ENCODE assay signal across 8 mouse cellular contexts in genomic region chr14:47298408-47298792, GRCm38 (mm10). TPM values are rescaled to one million over a fixed set of nuclear protein-coding genes. Genes with fewer than 3 reads are reported as not detected.
DNase-seq lines count a peak whose midpoint lies in the region; ATAC-seq and TF ChIP-seq lines count a peak whose summit lies in the region.

No protein-coding gene starts in this region.

- peak overlapping the region; percentile 100 for H3K4me3 ChIP-seq in heart, embryonic 10.5 days
- H3K4me3 ChIP-seq in CH12.LX (replicated peaks in 1 of 3; ENCODE audit: low read depth in 2 of 3, low read length in 2 of 3, poor library complexity in 1 of 3) = peak overlapping the region; percentile 65 to 97 (median 83)
- H3K4me3 ChIP-seq in forebrain, embryonic 12.5 days (replicated peaks) = peak overlapping the region; percentile 96
- H3K4me3 ChIP-seq in liver, adult 2 months (ENCODE audit: insufficient read depth, low read depth, low read length) = peak overlapping the region; percentile 89
- H3K4me3 ChIP-seq in stomach, postnatal 0 days (ENCODE audit: low read depth, low read length) = peak overlapping the region; percentile 99

- no peak for TF ChIP-seq POLR2A in CH12.LX (IDR thresholded peaks at IDR 0.05; ENCODE audit: low read depth, low read length)
- no peak for TF ChIP-seq POLR2A in liver, adult 2 months (IDR thresholded peaks at IDR 0.05; ENCODE audit: extremely low read depth, insufficient read depth, low read length)

- in situ Hi-C loops in CH12.LX (cut with MboI; ENCODE audit: low pct_ligation_motif_present, low pct_unique_long_range_greater_than_20kb, low sequenced_read_pairs) = no loop called here

- peak overlapping the region; percentile 94 for H3K9ac ChIP-seq in CH12.LX (ENCODE audit: insufficient read depth, low read depth)
- H3K9ac ChIP-seq in forebrain, embryonic 12.5 days = peak overlapping the region; percentile 96
- peak overlapping the region; percentile 97 for H3K9ac ChIP-seq in liver, adult 2 months (ENCODE audit: low read depth, low read length)
- H3K9ac ChIP-seq in stomach, postnatal 0 days (ENCODE audit: low read length) = peak overlapping the region; percentile 96

- dilution Hi-C loops in CH12.LX (cut with MboI; ENCODE audit: extremely low pct_ligation_motif_present, extremely low pct_unique_long_range_greater_than_20kb, low sequenced_read_pairs) = no loop called here

- no peak for DNase-seq in heart, embryonic 10.5 days (ENCODE audit: low spot score)
- DNase-seq in heart, postnatal 10 days = no peak
- no peak for DNase-seq in CH12.LX (ENCODE audit: extremely low read depth)
- DNase-seq in liver, adult 2 months (ENCODE audit: extremely low read depth, low read depth, low spot score) = no peak
- no peak for DNase-seq in stomach, postnatal 0 days (ENCODE audit: low spot score)
- DNase-seq in adrenal gland, adult (ENCODE audit: inconsistent age in 2 of 2, low spot score in 1 of 2) = no peak
- DNase-seq in spleen, postnatal 4 days (ENCODE audit: low spot score in 2 of 2) = no peak

- peak; percentile 82 for ATAC-seq in forebrain, embryonic 12.5 days (ENCODE audit: low FRiP score)
- peak; percentile 46 for ATAC-seq in stomach, postnatal 0 days (ENCODE audit: low FRiP score, low TSS enrichment)

- 1% methylated on average over 38 of the region's 38 CpGs for WGBS in heart, embryonic 10.5 days
- WGBS in forebrain, embryonic 12.5 days = 1% methylated on average over 28 of the region's 38 CpGs
- under 1% methylated on average over 37 of the region's 38 CpGs for WGBS in liver, adult 2 months
- WGBS in stomach, postnatal 0 days = under 1% methylated on average over 22 of the region's 38 CpGs

- H3K9me3 ChIP-seq in heart, embryonic 10.5 days = no peaks in the 10 kb centered on the region
- no peaks in the 10 kb centered on the region for H3K9me3 ChIP-seq in CH12.LX (replicated peaks; ENCODE audit: low read length)
- no peaks in the 10 kb centered on the region for H3K9me3 ChIP-seq in forebrain, embryonic 12.5 days
- H3K9me3 ChIP-seq in stomach, postnatal 0 days (ENCODE audit: control insufficient read depth, low read length) = no peaks in the 10 kb centered on the region

- no peaks in the 10 kb centered on the region for H3K27me3 ChIP-seq in heart, embryonic 10.5 days (ENCODE audit: insufficient read depth, poor library complexity, severe bottlenecking)
- no peaks in the 10 kb centered on the region for H3K27me3 ChIP-seq in CH12.LX (replicated peaks)
- no peaks in the 10 kb centered on the region for H3K27me3 ChIP-seq in forebrain, embryonic 12.5 days
- H3K27me3 ChIP-seq in liver, adult 2 months (ENCODE audit: control insufficient read depth, insufficient read depth, low read length) = no peaks in the 10 kb centered on the region
- H3K27me3 ChIP-seq in stomach, postnatal 0 days (ENCODE audit: control insufficient read depth, insufficient read depth, low read length) = no peaks in the 10 kb centered on the region

- peak overlapping the region; percentile 100 for H3K27ac ChIP-seq in heart, embryonic 10.5 days
- peak overlapping the region; percentile 72; the same call in 1 of the 2 replicates for H3K27ac ChIP-seq in CH12.LX (ENCODE audit: insufficient read depth, low read depth)
- peak overlapping the region; percentile 98 for H3K27ac ChIP-seq in forebrain, embryonic 12.5 days
- peak overlapping the region; percentile 84 for H3K27ac ChIP-seq in liver, adult 2 months (replicated peaks; ENCODE audit: insufficient read depth, low read depth, low read length)
- H3K27ac ChIP-seq in stomach, postnatal 0 days (replicated peaks) = peak overlapping the region; percentile 96

- intact Hi-C loops in heart, postnatal 10 days (cut with DNase I) = loop anchor here (1.0 kb wide), 1 partner anchor 20 kb away; no protein-coding TSS in a partner anchor

- peaks cover 16% of the 10 kb centered on the region for H3K36me3 ChIP-seq in heart, embryonic 10.5 days
- peaks cover 14 to 29% of the 10 kb centered on the region in 2 experiments for H3K36me3 ChIP-seq in CH12.LX (replicated peaks in 1 of 2; ENCODE audit: control insufficient read depth in 1 of 2, insufficient read depth in 1 of 2, low read length in 1 of 2)
- H3K36me3 ChIP-seq in forebrain, embryonic 12.5 days (replicated peaks) = 0 out of 2 replicates have a peak, but pooled peaks cover 6% of the 10 kb centered on the region
- H3K36me3 ChIP-seq in liver, adult 2 months (ENCODE audit: control insufficient read depth, insufficient read depth, low read length) = no peaks in the 10 kb centered on the region; the same call in 1 of the 2 replicates
- H3K36me3 ChIP-seq in stomach, postnatal 0 days (ENCODE audit: control insufficient read depth, insufficient read depth, low read length) = no peaks in the 10 kb centered on the region

- no peak for TF ChIP-seq EP300 in CH12.LX (IDR thresholded peaks at IDR 0.05; ENCODE audit: low read length)
- no peak for TF ChIP-seq EP300 in stomach, postnatal 0 days (optimal IDR thresholded peaks at IDR 0.05)

- TF ChIP-seq CTCF in CH12.LX (conservative IDR thresholded peaks at IDR 0.05 in 1 of 2, IDR thresholded peaks at IDR 0.05 in 1 of 2; ENCODE audit: low read depth in 2 of 2, low read length in 2 of 2) = no peak
- no peak for TF ChIP-seq CTCF in liver, adult 2 months (IDR thresholded peaks at IDR 0.05; ENCODE audit: low read depth, low read length)
- no peak for TF ChIP-seq CTCF in stomach, postnatal 0 days (IDR thresholded peaks at IDR 0.05; ENCODE audit: low read depth)

- H3K4me2 ChIP-seq in CH12.LX (ENCODE audit: insufficient read depth, low read depth, poor library complexity, severe bottlenecking) = peak overlapping the region; percentile 98; the same call in 1 of the 2 replicates
- peak overlapping the region; percentile 83 for H3K4me2 ChIP-seq in forebrain, embryonic 12.5 days
- H3K4me2 ChIP-seq in stomach, postnatal 0 days (replicated peaks; ENCODE audit: low read depth) = peak overlapping the region; percentile 56

- TF ChIP-seq RAD21 in CH12.LX (IDR thresholded peaks at IDR 0.05; ENCODE audit: low read depth, low read length) = no peak

- H3K79me2 ChIP-seq in CH12.LX (replicated peaks; ENCODE audit: control insufficient read depth, extremely low read depth, insufficient read depth, poor library complexity, severe bottlenecking) = peaks cover 52% of the 10 kb centered on the region
- H3K79me2 ChIP-seq in liver, adult 2 months (ENCODE audit: control insufficient read depth, insufficient read depth, low read length) = peaks cover 29% of the 10 kb centered on the region

- H3K4me1 ChIP-seq in heart, embryonic 10.5 days = peaks cover 14% of the 10 kb centered on the region
- H3K4me1 ChIP-seq in CH12.LX (ENCODE audit: control insufficient read depth in 1 of 2, insufficient read depth in 2 of 2) = peaks cover 0 to 67% of the 10 kb centered on the region in 2 experiments; a peak in 3 of 4 replicates
- H3K4me1 ChIP-seq in forebrain, embryonic 12.5 days = peaks cover 24% of the 10 kb centered on the region
- peaks cover 30% of the 10 kb centered on the region for H3K4me1 ChIP-seq in liver, adult 2 months (ENCODE audit: control insufficient read depth, insufficient read depth, low read length)
- 0 out of 2 replicates have a peak, but pooled peaks cover 8% of the 10 kb centered on the region for H3K4me1 ChIP-seq in stomach, postnatal 0 days (replicated peaks; ENCODE audit: control insufficient read depth, insufficient read depth)

TF ChIP-seq in CH12.LX, 34 proteins besides CTCF, POLR2A, EP300 and RAD21 (continues in another document):
- no peak for TF ChIP-seq SMC3 (IDR thresholded peaks at IDR 0.05; ENCODE audit: low read depth, low read length)
- TF ChIP-seq NRF1 (IDR thresholded peaks at IDR 0.05; ENCODE audit: low read depth, low read length) = no peak
- TF ChIP-seq POLR2AphosphoS2 (IDR thresholded peaks at IDR 0.05; ENCODE audit: low read depth, low read length) = no peak
- TF ChIP-seq ZC3H11A (IDR thresholded peaks at IDR 0.05; ENCODE audit: low read depth, low read length) = no peak
- TF ChIP-seq ZMIZ1 (IDR thresholded peaks at IDR 0.05; ENCODE audit: low read depth, low read length) = no peak
- TF ChIP-seq ETS1 (conservative IDR thresholded peaks at IDR 0.05; ENCODE audit: low read depth, low read length) = no peak
- no peak for TF ChIP-seq SIN3A (IDR thresholded peaks at IDR 0.05; ENCODE audit: low read length)
- TF ChIP-seq USF1 (IDR thresholded peaks at IDR 0.05; ENCODE audit: low read depth, low read length) = no peak
- TF ChIP-seq NELFE (IDR thresholded peaks at IDR 0.05; ENCODE audit: low read depth, low read length) = no peak

RNA-seq across cellular contexts. Expression of gene Mapk1ip1l, which starts 0.3 kb away (rescaled TPM):
- 79.9 and 82.1 TPM in 2 replicates for polyA plus RNA-seq in heart, embryonic 10.5 days (2016; fragmentation: Nextera tagmentation; extraction: Ambion mirVana)
- total RNA-seq in heart, postnatal 10 days (2021) = 10 to 100 TPM; 48.2 to 53.8 TPM
- total RNA-seq in CH12.LX (2012; rRNA removed) = 36.6 and 43.0 TPM in 2 replicates
- 46.7 and 51.5 TPM in 2 replicates for total RNA-seq in CH12.LX (2014; rRNA removed)
- 66.6 and 80.9 TPM in 2 replicates for polyA plus RNA-seq in CH12.LX (2012; ENCODE audit: insufficient read length, low read depth)
- 94.4 and 104 TPM in 2 replicates for polyA plus RNA-seq in forebrain, embryonic 12.5 days (2016; fragmentation: Nextera tagmentation; extraction: Ambion mirVana)
- 22.2 and 25.6 TPM in 2 replicates for total RNA-seq in liver, adult 2 months (2014; rRNA removed)
- 33.6 and 35.4 TPM in 2 replicates for polyA plus RNA-seq in liver, adult 2 months (2012; rRNA removed)
- polyA plus RNA-seq in stomach, postnatal 0 days (2015; fragmentation: Nextera tagmentation; extraction: Ambion mirVana) = 21.3 and 22.4 TPM in 2 replicates

RNA-seq across cellular contexts. Expression of gene Socs4, which starts 21.7 kb away (rescaled TPM):
- polyA plus RNA-seq in heart, embryonic 10.5 days (2016; fragmentation: Nextera tagmentation; extraction: Ambion mirVana) = 2.0 and 3.3 TPM in 2 replicates
- 10 to 100 TPM; 16.5 to 18.6 TPM for total RNA-seq in heart, postnatal 10 days (2021)
- 7.0 and 7.3 TPM in 2 replicates for total RNA-seq in CH12.LX (2012; rRNA removed)
- total RNA-seq in CH12.LX (2014; rRNA removed) = 12.7 and 13.2 TPM in 2 replicates
- polyA plus RNA-seq in CH12.LX (2012; ENCODE audit: insufficient read length, low read depth) = 20.7 and 25.1 TPM in 2 replicates
- 4.5 TPM in 2 replicates for polyA plus RNA-seq in forebrain, embryonic 12.5 days (2016; fragmentation: Nextera tagmentation; extraction: Ambion mirVana)
- total RNA-seq in liver, adult 2 months (2014; rRNA removed) = 8.3 and 9.1 TPM in 2 replicates
- 1.8 and 2.1 TPM in 2 replicates for polyA plus RNA-seq in liver, adult 2 months (2012; rRNA removed)
- polyA plus RNA-seq in stomach, postnatal 0 days (2015; fragmentation: Nextera tagmentation; extraction: Ambion mirVana) = 2.5 and 2.9 TPM in 2 replicates

RNA-seq across cellular contexts. Expression of gene Wdhd1, which starts 21.7 kb away (rescaled TPM):
- 31.8 and 35.9 TPM in 2 replicates for polyA plus RNA-seq in heart, embryonic 10.5 days (2016; fragmentation: Nextera tagmentation; extraction: Ambion mirVana)
- 1 to 10 TPM; 3.9 to 5.3 TPM for total RNA-seq in heart, postnatal 10 days (2021)
- total RNA-seq in CH12.LX (2012; rRNA removed) (37.1 and 46.3 TPM in 2 replicates), CH12.LX (2014; rRNA removed) (61.4 and 63.2 TPM in 2 replicates)
- polyA plus RNA-seq in CH12.LX (2012; ENCODE audit: insufficient read length, low read depth) = 81.0 and 92.8 TPM in 2 replicates
- polyA plus RNA-seq in forebrain, embryonic 12.5 days (2016; fragmentation: Nextera tagmentation; extraction: Ambion mirVana) = 46.5 and 50.3 TPM in 2 replicates
- total RNA-seq in liver, adult 2 months (2014; rRNA removed) = 1.0 and 1.3 TPM in 2 replicates
- 0.21 and 0.24 TPM in 2 replicates for polyA plus RNA-seq in liver, adult 2 months (2012; rRNA removed)
- 5.2 TPM in 2 replicates for polyA plus RNA-seq in stomach, postnatal 0 days (2015; fragmentation: Nextera tagmentation; extraction: Ambion mirVana)
